Mouse (Mus musculus) heart, embryonic 15.5 days (tissue): ENCODE measurements at regions not wholly inside any gene's neighbourhood (a gene's known extent, or its start where the extent isn't known, plus 50 kb on each side); places are given as distances from the start of the nearest gene placed in this dataset.

Experiments
- ATAC-seq: fragments of 200-750 bp; cut with Nextera tagmentation; replicated peaks from 2 replicates; pipeline ENCODE4 v1.8.0; 2017; ENCODE audit warnings: low read depth, moderate TSS enrichment; ENCODE audit not compliant: insufficient number of reproducible peaks, insufficient read depth, low FRiP score
- H3K27ac ChIP-seq: fragments of 300-500 bp; sonication (generic); 2 replicates; pipeline ENCODE4 v1.5.1; 2015; ENCODE audit warnings: mild to moderate bottlenecking, inconsistent platforms
- H3K27me3 ChIP-seq: fragments of 300-500 bp; sonication (generic); 2 replicates; pipeline ENCODE4 v1.6.1; 2015; ENCODE audit warnings: inconsistent platforms
- H3K36me3 ChIP-seq: fragments of 300-500 bp; sonication (generic); 2 replicates; pipeline ENCODE4 v1.6.1; 2015; ENCODE audit warnings: mild to moderate bottlenecking, inconsistent platforms
- H3K4me1 ChIP-seq: fragments of 300-500 bp; sonication (generic); replicated peaks from 2 replicates; pipeline ENCODE4 v1.6.1; 2015; ENCODE audit warnings: inconsistent platforms
- H3K4me2 ChIP-seq: fragments of 300-500 bp; sonication (generic); 2 replicates; pipeline ENCODE4 v1.6.1; 2015; ENCODE audit warnings: inconsistent platforms, mild to moderate bottlenecking, moderate library complexity
- H3K4me3 ChIP-seq: fragments of 300-500 bp; sonication (generic); 2 replicates; pipeline ENCODE4 v1.5.1; 2015; ENCODE audit warnings: mild to moderate bottlenecking, inconsistent platforms
- H3K9ac ChIP-seq: fragments of 300-500 bp; sonication (generic); 2 replicates; pipeline ENCODE4 v1.6.1; 2015; ENCODE audit warnings: mild to moderate bottlenecking, inconsistent platforms
- H3K9me3 ChIP-seq: fragments of 300-500 bp; sonication (generic); replicated peaks from 2 replicates; pipeline ENCODE4 v1.6.1; 2016; ENCODE audit warnings: inconsistent platforms
- WGBS: fragments of 180-500 bp; shearing (Covaris S2); methylation state at CpG from one replicate; pipeline ENCODE4 v1.1.7; 2015; ENCODE audit warnings: mixed read lengths; 5-methylcytosine and 5-hydroxymethylcytosine counted together

GRCm38 (mm10) chr2:39420696-39421095 is 194.4 kb upstream of the Ppp6c start:
- H3K36me3 ChIP-seq = no peaks in the 10 kb centered on the region
- H3K4me2 ChIP-seq = no peak overlapping the region
- no peaks in the 10 kb centered on the region for H3K4me1 ChIP-seq
- H3K9ac ChIP-seq = no peak overlapping the region
- no peak overlapping the region for H3K4me3 ChIP-seq
- no peak overlapping the region for H3K27ac ChIP-seq
- no peak for ATAC-seq
- H3K27me3 ChIP-seq = no peaks in the 10 kb centered on the region
- no peaks in the 10 kb centered on the region for H3K9me3 ChIP-seq
- 94% methylated on average over 25 of the region's 25 CpGs for WGBS

- whole genome bisulfite sequencing = 48% methylated on average over 2 of the region's 2 CpGs
These were observed 174.1 kb upstream of the Ppp6c start for GRCm38 (mm10) chr2:39400336-39400735.

GRCm38 (mm10) chr2:39399523-39399922 is 173.3 kb upstream of the Ppp6c start:
- Histone ChIP-seq H3K27me3 (no peaks in the 10 kb centered on the region), H3K27ac (no peak overlapping the region), H3K4me1 (no peaks in the 10 kb centered on the region), H3K9ac (no peak overlapping the region), H3K4me3 (no peak overlapping the region), H3K9me3 (no peaks in the 10 kb centered on the region), H3K36me3 (no peaks in the 10 kb centered on the region), H3K4me2 (no peak overlapping the region)
- ATAC-seq = no peak
- 63% methylated on average over 2 of the region's 2 CpGs for WGBS

More at GRCm38 (mm10) chr2:39400336-39400735, 174.1 kb upstream of the Ppp6c start:
- no peaks in the 10 kb centered on the region for H3K9me3 ChIP-seq
- H3K4me2 ChIP-seq = no peak overlapping the region
- no peak overlapping the region for H3K27ac ChIP-seq
- no peaks in the 10 kb centered on the region for H3K36me3 ChIP-seq
- H3K27me3 ChIP-seq = no peaks in the 10 kb centered on the region
- no peaks in the 10 kb centered on the region for H3K4me1 ChIP-seq
- no peak overlapping the region for H3K9ac ChIP-seq
- no peak overlapping the region for H3K4me3 ChIP-seq
- no peak for ATAC-seq

GRCm38 (mm10) chr2:39394643-39395042 is 168.4 kb upstream of the Ppp6c start:
- no peak overlapping the region for H3K4me2 ChIP-seq
- H3K9ac ChIP-seq = no peak overlapping the region
- no peak overlapping the region for H3K27ac ChIP-seq
- H3K9me3 ChIP-seq = no peaks in the 10 kb centered on the region
- H3K4me3 ChIP-seq = no peak overlapping the region
- H3K27me3 ChIP-seq = no peaks in the 10 kb centered on the region
- no peaks in the 10 kb centered on the region for H3K4me1 ChIP-seq
- WGBS = 62% methylated on average over 3 of the region's 3 CpGs
- no peaks in the 10 kb centered on the region for H3K36me3 ChIP-seq
- no peak for ATAC-seq

GRCm38 (mm10) chr2:39377264-39377663 is 151.0 kb upstream of the Ppp6c start:
- Histone ChIP-seq H3K36me3 (no peaks in the 10 kb centered on the region), H3K9me3 (no peaks in the 10 kb centered on the region), H3K27ac (no peak overlapping the region), H3K4me3 (no peak overlapping the region), H3K4me1 (no peaks in the 10 kb centered on the region), H3K27me3 (no peaks in the 10 kb centered on the region), H3K9ac (no peak overlapping the region), H3K4me2 (no peak overlapping the region)
- no peak for ATAC-seq
- 77% methylated on average over 3 of the region's 3 CpGs for WGBS

GRCm38 (mm10) chr2:39373068-39373779 is 147.0 kb upstream of the Ppp6c start:
- no peaks in the 10 kb centered on the region for H3K4me1 ChIP-seq
- peak; percentile 73 for ATAC-seq
- 14% methylated on average over 7 of the region's 7 CpGs for WGBS
- no peak overlapping the region for H3K4me3 ChIP-seq
- H3K27ac ChIP-seq = no peak overlapping the region
- H3K36me3 ChIP-seq = no peaks in the 10 kb centered on the region
- no peaks in the 10 kb centered on the region for H3K27me3 ChIP-seq
- H3K4me2 ChIP-seq = no peak overlapping the region
- H3K9ac ChIP-seq = no peak overlapping the region
- H3K9me3 ChIP-seq = no peaks in the 10 kb centered on the region

- Histone ChIP-seq H3K9ac (no peak overlapping the region), H3K4me1 (no peaks in the 10 kb centered on the region), H3K4me2 (no peak overlapping the region), H3K27me3 (no peaks in the 10 kb centered on the region), H3K36me3 (no peaks in the 10 kb centered on the region), H3K27ac (no peak overlapping the region), H3K9me3 (no peaks in the 10 kb centered on the region), H3K4me3 (no peak overlapping the region)
- no peak for ATAC-seq
- WGBS = 75% methylated on average over 3 of the region's 3 CpGs
These were observed 118.0 kb upstream of the Ppp6c start for GRCm38 (mm10) chr2:39344207-39344606.

- no peak for ATAC-seq
These were observed 114.2 kb upstream of the Ppp6c start for GRCm38 (mm10) chr2:39340406-39340805.

GRCm38 (mm10) chr2:39338832-39339649 is 112.8 kb upstream of the Ppp6c start:
- Histone ChIP-seq H3K27me3 (no peaks in the 10 kb centered on the region), H3K4me2 (no peak overlapping the region), H3K4me3 (no peak overlapping the region), H3K9ac (no peak overlapping the region), H3K4me1 (no peaks in the 10 kb centered on the region), H3K27ac (no peak overlapping the region), H3K36me3 (no peaks in the 10 kb centered on the region), H3K9me3 (no peaks in the 10 kb centered on the region)
- ATAC-seq = no peak
- 82% methylated on average over 9 of the region's 9 CpGs for WGBS

More at GRCm38 (mm10) chr2:39340406-39340805, 114.2 kb upstream of the Ppp6c start:
- Histone ChIP-seq H3K4me3 (no peak overlapping the region), H3K9me3 (no peaks in the 10 kb centered on the region), H3K4me1 (no peaks in the 10 kb centered on the region), H3K27me3 (no peaks in the 10 kb centered on the region), H3K36me3 (no peaks in the 10 kb centered on the region), H3K27ac (no peak overlapping the region), H3K9ac (no peak overlapping the region), H3K4me2 (no peak overlapping the region)
- 60% methylated on average over 3 of the region's 3 CpGs for WGBS

- H3K9ac ChIP-seq = no peak overlapping the region
These were observed 111.3 kb upstream of the Ppp6c start for GRCm38 (mm10) chr2:39337524-39337923.

GRCm38 (mm10) chr2:39325715-39326493 is 99.7 kb upstream of the Ppp6c start:
- no peaks in the 10 kb centered on the region for H3K27me3 ChIP-seq
- no peaks in the 10 kb centered on the region for H3K4me1 ChIP-seq
- no peaks in the 10 kb centered on the region for H3K36me3 ChIP-seq
- no peak overlapping the region for H3K27ac ChIP-seq
- peak overlapping the region; percentile 54 for H3K4me2 ChIP-seq
- no peak overlapping the region for H3K9ac ChIP-seq
- ATAC-seq = no peak
- no peaks in the 10 kb centered on the region for H3K9me3 ChIP-seq
- H3K4me3 ChIP-seq = peak overlapping the region; percentile 35
- WGBS = 38% methylated on average over 9 of the region's 9 CpGs

More at GRCm38 (mm10) chr2:39337524-39337923, 111.3 kb upstream of the Ppp6c start:
- no peaks in the 10 kb centered on the region for H3K27me3 ChIP-seq
- ATAC-seq = no peak
- no peak overlapping the region for H3K4me2 ChIP-seq
- WGBS = 74% methylated on average over 1 of the region's 1 CpGs
- no peak overlapping the region for H3K4me3 ChIP-seq
- H3K4me1 ChIP-seq = no peaks in the 10 kb centered on the region
- no peak overlapping the region for H3K27ac ChIP-seq
- no peaks in the 10 kb centered on the region for H3K9me3 ChIP-seq
- H3K36me3 ChIP-seq = no peaks in the 10 kb centered on the region
